Mouse (Mus musculus) intestine, embryonic 15.5 days (tissue): ENCODE results near the gene Txn2. TPM values are rescaled to one million over a fixed set of nuclear protein-coding genes. Genes with fewer than 3 reads are reported as not detected.

ENCODE experiments used
- ATAC-seq: fragments of 200-750 bp; cut with Nextera tagmentation; 2 replicates; pipeline ENCODE4 v1.8.0; 2017; ENCODE audit warnings: moderate TSS enrichment, moderate library complexity
- H3K27ac ChIP-seq: fragments of 300-500 bp; sonication (generic); 2 replicates; pipeline ENCODE4 v1.5.1; 2015; ENCODE audit warnings: mild to moderate bottlenecking, inconsistent platforms
- H3K27me3 ChIP-seq: fragments of 300-500 bp; sonication (generic); replicated peaks from 2 replicates; pipeline ENCODE4 v1.6.1; 2015; ENCODE audit warnings: inconsistent platforms
- H3K36me3 ChIP-seq: fragments of 300-500 bp; sonication (generic); 2 replicates; pipeline ENCODE4 v1.6.1; 2015; ENCODE audit warnings: inconsistent platforms
- H3K4me1 ChIP-seq: fragments of 300-500 bp; sonication (generic); replicated peaks from 2 replicates; pipeline ENCODE4 v1.6.1; 2015; ENCODE audit warnings: inconsistent platforms
- H3K4me2 ChIP-seq: fragments of 300-500 bp; sonication (generic); replicated peaks from 2 replicates; pipeline ENCODE4 v1.6.1; 2015; ENCODE audit warnings: mild to moderate bottlenecking, inconsistent platforms
- H3K4me3 ChIP-seq: fragments of 300-500 bp; sonication (generic); replicated peaks from 2 replicates; pipeline ENCODE4 v1.5.1; 2015; ENCODE audit warnings: inconsistent platforms
- H3K9ac ChIP-seq: fragments of 300-500 bp; sonication (generic); 2 replicates; pipeline ENCODE4 v1.6.1; 2015; ENCODE audit warnings: inconsistent platforms
- H3K9me3 ChIP-seq: fragments of 300-500 bp; sonication (generic); 2 replicates; pipeline ENCODE4 v1.6.1; 2016; ENCODE audit warnings: inconsistent platforms
- WGBS: fragments of 180-500 bp; shearing (Covaris S2); methylation state at CpG from one replicate; pipeline ENCODE4 v1.1.7; 2015; 5-methylcytosine and 5-hydroxymethylcytosine counted together
- polyA plus RNA-seq: library from polyadenylated mRNA; unstranded; fragments of >200 nt; fragmentation: Nextera tagmentation; extraction: Ambion mirVana; gene quantifications from 2 replicates; pipeline ENCODE4 v1.2.1, GENCODE M21; 2015

The Txn2 gene
- polyA plus RNA-seq, 1 experiment from 2014 or later: 314 TPM

GRCm38 (mm10) chr15:77931689-77932016 is 2.8 kb upstream of the Txn2 start:
- 69% methylated on average over 6 of the region's 6 CpGs for WGBS
- peaks cover 11% of the 10 kb centered on the region for H3K4me1 ChIP-seq
- H3K27me3 ChIP-seq: no peaks in the 10 kb centered on the region
- H3K4me2 ChIP-seq: no peak overlapping the region
- H3K9me3 ChIP-seq: no peaks in the 10 kb centered on the region
- no peak overlapping the region for H3K4me3 ChIP-seq
- no peak for ATAC-seq
- no peaks in the 10 kb centered on the region for H3K36me3 ChIP-seq
- H3K9ac ChIP-seq: no peak overlapping the region
- H3K27ac ChIP-seq: no peak overlapping the region

DNA sequence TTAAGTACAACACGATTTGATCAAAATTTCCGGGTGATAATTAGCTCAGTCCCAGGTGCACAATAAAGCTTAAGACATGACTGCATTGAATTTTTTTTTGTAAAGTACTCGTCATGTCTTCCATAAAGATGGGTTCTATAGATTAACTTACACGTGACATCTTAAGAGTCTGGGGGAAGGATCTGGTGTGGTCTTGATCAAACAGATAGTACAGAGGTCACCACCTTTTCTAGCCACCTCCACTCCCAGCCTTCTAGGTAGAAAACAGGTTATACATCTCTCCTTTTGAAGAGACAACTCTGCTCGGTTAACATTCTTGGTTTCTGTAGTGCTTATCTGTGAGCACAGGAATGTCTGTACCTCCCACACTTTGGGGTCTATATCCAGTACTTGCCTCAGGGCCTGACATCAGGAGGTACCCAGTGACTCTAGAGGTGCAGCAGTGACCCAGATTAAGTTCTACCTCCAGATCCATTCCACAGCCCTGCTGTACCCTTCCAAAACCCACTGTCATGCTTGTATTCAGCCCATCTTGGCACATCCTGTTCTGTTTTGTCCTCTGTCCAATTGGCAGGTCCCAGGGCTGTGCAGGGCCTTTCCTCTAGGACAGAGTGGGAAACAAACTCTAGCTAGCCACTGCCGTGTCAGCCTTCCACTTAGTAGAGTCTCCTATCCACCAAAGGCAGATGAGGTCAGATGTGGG is 2.3 kb upstream of the Txn2 start:
- Histone ChIP-seq H3K27me3 (no peaks in the 10 kb centered on the region), H3K4me2 (no peak overlapping the region), H3K9ac (no peak overlapping the region), H3K4me3 (no peak overlapping the region), H3K36me3 (no peaks in the 10 kb centered on the region), H3K9me3 (no peaks in the 10 kb centered on the region), H3K27ac (no peak overlapping the region), H3K4me1 (peaks cover 11% of the 10 kb centered on the region)
- no peak for ATAC-seq
- WGBS: 72% methylated on average over 6 of the region's 6 CpGs

DNA sequence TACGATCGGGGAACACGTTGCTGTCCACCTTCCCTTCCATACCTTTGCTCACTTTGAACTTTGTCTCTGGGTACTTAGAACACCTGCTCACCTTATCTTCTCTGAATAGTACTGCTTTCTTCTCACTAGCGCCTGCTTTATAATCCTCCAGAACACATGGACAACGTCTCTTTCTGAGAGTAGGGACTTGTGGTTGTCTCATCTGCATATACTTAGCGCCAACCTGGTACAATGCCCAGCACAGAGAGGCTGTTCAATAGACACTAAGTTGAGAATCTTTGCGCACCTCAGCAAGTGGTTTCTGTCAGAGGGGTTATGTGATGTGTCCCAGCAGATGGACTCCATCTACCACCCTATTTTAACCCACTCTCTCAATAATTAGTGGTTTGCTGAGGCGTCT is 998 bp upstream of the Txn2 start:
- no peaks in the 10 kb centered on the region for H3K27me3 ChIP-seq
- peak overlapping the region; percentile 82 for H3K4me3 ChIP-seq
- H3K4me1 ChIP-seq: peaks cover 11% of the 10 kb centered on the region
- peak overlapping the region; percentile 66 for H3K4me2 ChIP-seq
- peak overlapping the region; percentile 48 for H3K9ac ChIP-seq
- WGBS: 41% methylated on average over 8 of the region's 8 CpGs
- peak overlapping the region; percentile 71 for H3K27ac ChIP-seq
- H3K36me3 ChIP-seq: no peaks in the 10 kb centered on the region
- no peaks in the 10 kb centered on the region for H3K9me3 ChIP-seq
- 0 out of 2 replicates have a peak, but pooled peaks have one; percentile 1 for ATAC-seq

GRCm38 (mm10) chr15:77928091-77928490 is 715 bp downstream of the Txn2 start:
- peak overlapping the region; percentile 69 for H3K4me2 ChIP-seq
- H3K9me3 ChIP-seq: no peaks in the 10 kb centered on the region
- 19% methylated on average over 4 of the region's 4 CpGs for WGBS
- ATAC-seq: no peak
- peaks cover 10% of the 10 kb centered on the region for H3K36me3 ChIP-seq
- H3K4me3 ChIP-seq: peak overlapping the region; percentile 82
- peak overlapping the region; percentile 76 for H3K9ac ChIP-seq
- H3K4me1 ChIP-seq: peaks cover 11% of the 10 kb centered on the region
- peak overlapping the region; percentile 90; the same call in 1 of the 2 replicates for H3K27ac ChIP-seq
- no peaks in the 10 kb centered on the region for H3K27me3 ChIP-seq

DNA sequence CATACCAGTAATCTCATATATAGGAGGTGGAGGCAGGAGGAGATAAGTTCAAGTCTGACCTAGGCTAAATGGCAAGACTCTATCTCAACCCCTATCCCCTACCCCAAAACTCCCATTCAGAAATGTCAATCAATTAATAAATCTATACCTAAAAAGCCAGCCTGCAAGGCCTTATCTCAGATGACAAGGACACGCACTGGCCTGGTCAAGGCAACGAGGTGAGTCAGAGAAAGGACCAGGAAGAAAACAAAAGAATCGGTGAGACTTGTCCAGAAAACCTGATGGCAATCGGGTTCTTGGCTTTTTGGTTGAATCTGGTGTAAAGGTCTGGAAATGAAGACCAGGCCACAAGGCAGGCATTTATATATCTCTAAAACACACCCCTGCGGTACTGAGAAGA is 1.9 kb downstream of the Txn2 start:
- no peak for ATAC-seq
- peaks cover 11% of the 10 kb centered on the region for H3K4me1 ChIP-seq
- H3K27me3 ChIP-seq: no peaks in the 10 kb centered on the region
- H3K36me3 ChIP-seq: peaks cover 13% of the 10 kb centered on the region
- no peak overlapping the region for H3K4me3 ChIP-seq
- no peak overlapping the region for H3K9ac ChIP-seq
- H3K27ac ChIP-seq: no peak overlapping the region
- H3K4me2 ChIP-seq: 0 out of 2 replicates have a peak overlapping the region, but pooled peaks have one; percentile 69
- no peaks in the 10 kb centered on the region for H3K9me3 ChIP-seq
- WGBS: 88% methylated on average over 5 of the region's 5 CpGs

DNA sequence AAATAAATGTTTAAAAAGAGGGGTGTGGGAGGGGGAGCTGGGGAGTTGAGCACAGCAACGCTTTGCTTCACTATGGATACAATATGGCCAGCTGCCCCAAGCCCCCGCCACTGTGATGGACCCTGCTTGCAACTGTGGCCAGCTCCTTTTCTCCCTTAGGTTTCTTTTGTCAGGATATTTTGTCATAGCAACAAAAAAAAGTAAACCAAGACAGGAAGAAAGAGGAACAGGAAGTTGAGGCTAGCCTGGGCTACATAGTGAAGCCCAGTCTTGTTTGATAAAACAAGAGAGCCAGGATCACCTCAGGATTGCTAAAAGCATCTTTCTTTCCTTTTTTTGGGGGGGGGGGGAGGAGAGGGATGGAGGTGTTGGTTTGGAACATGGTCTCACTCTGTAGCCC is 3.6 kb downstream of the Txn2 start:
- no peak overlapping the region for H3K27ac ChIP-seq
- no peak overlapping the region for H3K9ac ChIP-seq
- WGBS: 96% methylated on average over 2 of the region's 2 CpGs
- peaks cover 18% of the 10 kb centered on the region for H3K36me3 ChIP-seq
- no peaks in the 10 kb centered on the region for H3K27me3 ChIP-seq
- no peak for ATAC-seq
- no peak overlapping the region for H3K4me2 ChIP-seq
- peaks cover 11% of the 10 kb centered on the region for H3K4me1 ChIP-seq
- no peak overlapping the region for H3K4me3 ChIP-seq
- H3K9me3 ChIP-seq: no peaks in the 10 kb centered on the region

DNA sequence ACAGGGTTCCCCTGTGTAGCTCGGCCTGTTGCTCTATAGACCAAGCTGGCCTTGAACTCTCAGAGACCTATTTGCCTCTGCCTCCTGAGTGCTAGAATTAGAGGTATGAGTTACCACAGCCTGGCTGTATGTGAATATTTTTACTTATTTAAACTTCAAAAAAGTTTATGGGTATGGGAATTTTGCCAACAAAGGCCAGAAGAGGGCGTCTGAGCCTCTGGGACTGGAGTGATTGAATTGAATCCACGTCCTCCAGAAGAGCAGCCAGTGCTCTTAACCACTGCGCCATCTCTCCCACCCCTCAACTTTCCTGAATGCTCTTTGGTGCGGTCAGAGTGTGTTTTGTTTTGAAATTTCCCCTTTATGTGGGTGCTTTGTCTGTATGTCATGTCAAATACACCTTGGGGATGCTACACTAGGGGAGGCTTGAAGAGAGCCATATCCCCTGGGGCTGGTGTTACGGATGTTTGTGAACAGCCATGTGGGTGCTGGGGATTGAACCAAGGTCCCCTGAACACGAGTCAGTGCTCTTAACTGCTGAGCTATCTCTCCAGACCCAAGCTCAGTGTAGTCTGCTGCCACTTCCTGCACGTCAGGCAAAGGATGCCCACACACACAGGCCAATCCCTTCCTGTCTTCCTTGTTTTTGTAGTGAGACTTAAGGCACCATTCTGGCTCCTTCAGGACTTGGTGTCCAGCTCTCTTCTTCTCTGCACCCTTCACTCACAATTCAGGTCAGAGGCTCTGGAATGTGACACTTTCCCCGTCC is 5.4 kb downstream of the Txn2 start:
- no peak for ATAC-seq
- Histone ChIP-seq H3K4me3 (no peak overlapping the region), H3K4me2 (no peak overlapping the region), H3K36me3 (peaks cover 18% of the 10 kb centered on the region), H3K9me3 (no peaks in the 10 kb centered on the region), H3K27me3 (no peaks in the 10 kb centered on the region), H3K27ac (no peak overlapping the region), H3K9ac (no peak overlapping the region), H3K4me1 (peaks cover 8% of the 10 kb centered on the region)
- WGBS: 68% methylated on average over 9 of the region's 9 CpGs

DNA sequence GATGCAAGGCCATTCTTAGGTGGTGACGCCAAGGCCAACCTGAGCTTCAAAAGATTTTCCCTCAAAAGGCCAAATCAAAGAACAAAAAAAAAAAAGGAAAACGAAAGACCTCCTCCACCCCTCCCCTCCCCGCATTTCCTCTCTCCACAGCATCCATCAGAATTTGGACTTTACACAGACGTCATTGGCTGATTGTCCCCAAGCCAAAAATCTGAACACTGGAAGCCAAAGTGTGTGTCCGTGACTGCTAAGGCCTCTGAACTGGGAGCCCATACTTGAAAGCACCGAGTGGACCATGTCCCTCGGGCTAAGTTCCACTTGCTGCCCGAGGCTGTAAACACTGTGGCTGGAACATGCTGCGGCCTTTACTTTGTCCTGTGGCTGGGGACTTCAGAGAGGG is 6.1 kb downstream of the Txn2 start:
- no peak overlapping the region for H3K4me2 ChIP-seq
- H3K4me1 ChIP-seq: peaks cover 5% of the 10 kb centered on the region
- H3K9me3 ChIP-seq: no peaks in the 10 kb centered on the region
- no peaks in the 10 kb centered on the region for H3K27me3 ChIP-seq
- no peak overlapping the region for H3K9ac ChIP-seq
- ATAC-seq: no peak
- no peak overlapping the region for H3K27ac ChIP-seq
- H3K36me3 ChIP-seq: peaks cover 18% of the 10 kb centered on the region
- 89% methylated on average over 9 of the region's 9 CpGs for WGBS
- H3K4me3 ChIP-seq: no peak overlapping the region

DNA sequence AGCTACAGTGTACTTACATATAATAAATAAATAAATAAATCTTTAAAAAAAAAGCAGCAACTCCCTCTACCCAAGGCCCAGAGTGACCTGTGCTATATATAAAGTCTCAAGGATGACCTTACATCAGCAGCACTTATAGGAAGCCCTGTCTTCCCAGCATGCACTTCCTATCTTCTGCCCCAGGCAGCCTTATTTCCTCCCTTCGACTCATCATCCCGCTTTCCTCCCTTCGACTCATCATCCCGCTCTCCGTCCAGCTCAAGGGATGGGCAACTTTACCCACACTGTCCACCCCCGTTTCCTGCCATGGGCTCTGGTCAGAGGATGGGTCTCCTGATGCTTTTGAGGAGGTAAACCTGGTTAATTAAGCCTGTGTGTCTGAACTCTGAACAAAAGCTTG is 7.2 kb downstream of the Txn2 start:
- no peak overlapping the region for H3K4me2 ChIP-seq
- no peak overlapping the region for H3K9ac ChIP-seq
- H3K27me3 ChIP-seq: no peaks in the 10 kb centered on the region
- no peak for ATAC-seq
- WGBS: 82% methylated on average over 6 of the region's 6 CpGs
- no peaks in the 10 kb centered on the region for H3K9me3 ChIP-seq
- peaks cover 18% of the 10 kb centered on the region for H3K36me3 ChIP-seq
- peaks cover 3% of the 10 kb centered on the region; the same call in 1 of the 2 replicates for H3K4me1 ChIP-seq
- no peak overlapping the region for H3K4me3 ChIP-seq
- no peak overlapping the region for H3K27ac ChIP-seq

DNA sequence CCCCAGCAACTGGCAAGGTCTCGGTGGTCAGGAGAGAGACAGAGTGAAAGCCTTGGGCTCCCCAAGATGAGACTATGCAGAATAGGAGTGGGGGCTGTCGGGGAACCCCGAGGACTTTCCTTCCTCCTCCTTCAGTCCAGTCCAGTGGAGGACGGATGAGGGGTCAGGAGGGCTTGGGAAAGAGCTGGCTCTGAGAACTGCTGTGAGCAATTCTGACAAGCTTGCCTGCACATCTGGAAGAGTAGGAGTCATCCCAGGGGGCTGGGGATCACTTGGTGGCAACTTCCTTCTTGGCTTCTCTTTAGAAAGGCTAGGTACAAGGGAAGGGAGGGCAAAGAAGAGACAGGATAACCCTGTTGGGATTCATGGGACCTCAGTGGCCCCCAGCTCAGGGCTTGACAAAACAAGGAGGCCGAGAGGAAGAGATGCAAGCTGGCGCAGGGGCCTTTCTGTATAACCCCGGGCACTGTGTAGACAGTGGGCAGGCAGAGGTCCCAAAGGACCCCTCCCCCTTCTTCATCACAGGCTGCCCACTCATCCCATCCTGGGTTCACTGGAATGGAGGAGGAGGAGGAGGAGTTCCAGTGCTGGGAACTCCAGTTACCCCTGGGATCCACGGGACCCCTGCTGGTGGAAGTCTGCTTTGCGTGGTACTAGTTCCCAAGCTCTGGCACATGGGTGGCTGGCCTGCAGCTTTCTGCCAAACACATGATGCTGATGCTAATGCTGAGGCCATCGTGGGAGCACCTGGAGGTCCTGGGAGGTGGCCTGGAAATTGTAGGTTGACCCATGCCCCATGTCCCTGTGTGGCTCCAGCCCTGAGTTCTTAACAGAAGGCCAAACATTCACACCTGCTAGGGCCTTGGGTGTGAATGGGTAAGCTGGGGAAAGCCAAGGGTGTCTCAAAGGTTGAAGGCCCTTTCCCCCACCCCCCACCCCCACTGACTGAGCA is 8.0 kb downstream of the Txn2 start:
- ATAC-seq: 0 out of 2 replicates have a peak, but pooled peaks have one; percentile 14
- H3K9me3 ChIP-seq: no peaks in the 10 kb centered on the region
- WGBS: 74% methylated on average over 10 of the region's 10 CpGs
- H3K36me3 ChIP-seq: peaks cover 21% of the 10 kb centered on the region
- no peak overlapping the region for H3K9ac ChIP-seq
- no peak overlapping the region for H3K4me2 ChIP-seq
- no peak overlapping the region for H3K4me3 ChIP-seq
- peaks cover 3% of the 10 kb centered on the region; the same call in 1 of the 2 replicates for H3K4me1 ChIP-seq
- H3K27me3 ChIP-seq: no peaks in the 10 kb centered on the region
- H3K27ac ChIP-seq: no peak overlapping the region

DNA sequence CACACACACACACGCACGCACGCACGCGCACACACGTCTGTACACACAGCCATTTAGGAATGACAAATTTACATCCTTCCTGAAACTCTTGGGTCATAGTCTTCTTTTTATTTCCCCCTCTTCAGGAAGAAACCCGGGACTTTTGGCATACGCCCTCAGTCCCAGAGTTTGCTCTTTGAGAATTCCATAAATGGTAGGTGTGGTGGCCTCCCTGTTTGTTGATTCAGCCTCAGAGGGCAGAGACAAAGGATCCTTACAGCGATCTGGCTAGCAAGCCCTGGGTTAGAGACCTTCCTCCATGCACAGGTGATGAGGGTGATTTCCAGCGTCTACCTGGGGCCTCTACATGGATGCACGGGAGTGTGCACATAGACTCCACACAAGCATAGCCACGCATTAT is 9.4 kb downstream of the Txn2 start:
- 63% methylated on average over 12 of the region's 12 CpGs for WGBS
- H3K9ac ChIP-seq: no peak overlapping the region
- ATAC-seq: peak; percentile 61
- no peak overlapping the region for H3K4me2 ChIP-seq
- H3K4me3 ChIP-seq: no peak overlapping the region
- peak overlapping the region; percentile 59 for H3K27ac ChIP-seq
- H3K4me1 ChIP-seq: peaks cover 3% of the 10 kb centered on the region; the same call in 1 of the 2 replicates
- no peaks in the 10 kb centered on the region for H3K27me3 ChIP-seq
- no peaks in the 10 kb centered on the region for H3K9me3 ChIP-seq
- peaks cover 32% of the 10 kb centered on the region for H3K36me3 ChIP-seq
